Mouse (Mus musculus) forebrain, embryonic 16.5 days (tissue): ENCODE measurements around the gene Mob3b. TPM values are rescaled to one million over a fixed set of nuclear protein-coding genes. Genes with fewer than 3 reads are reported as not detected.

Experiments
- ATAC-seq: fragments of 200-750 bp; cut with Nextera tagmentation; 2 replicates; pipeline ENCODE4 v1.8.0; 2017; ENCODE audit warnings: mild to moderate bottlenecking, moderate library complexity
- H3K27ac ChIP-seq: fragments of 300-500 bp; sonication (generic); 2 replicates; pipeline ENCODE4 v1.5.1; 2014; ENCODE audit warnings: low read length, control low read depth
- H3K27me3 ChIP-seq: fragments of 300-500 bp; sonication (generic); replicated peaks from 2 replicates; pipeline ENCODE4 v1.6.1; 2014; ENCODE audit warnings: low read length; ENCODE audit not compliant: control insufficient read depth, insufficient read depth
- H3K36me3 ChIP-seq: fragments of 300-500 bp; sonication (generic); 2 replicates; pipeline ENCODE4 v1.6.1; 2014; ENCODE audit not compliant: control insufficient read depth, insufficient read depth
- H3K4me1 ChIP-seq: fragments of 300-500 bp; sonication (generic); replicated peaks from 2 replicates; pipeline ENCODE4 v1.6.1; 2014; ENCODE audit warnings: low read length; ENCODE audit not compliant: control insufficient read depth, insufficient read depth
- H3K4me2 ChIP-seq: fragments of 300-500 bp; sonication (generic); 2 replicates; pipeline ENCODE4 v1.6.1; 2014; ENCODE audit warnings: mild to moderate bottlenecking, low read length, control low read depth
- H3K4me3 ChIP-seq: fragments of 300-500 bp; sonication (generic); replicated peaks from 2 replicates; pipeline ENCODE4 v1.5.1; 2014; ENCODE audit warnings: mild to moderate bottlenecking, low read length, control low read depth
- H3K9ac ChIP-seq: fragments of 300-500 bp; sonication (generic); replicated peaks from 2 replicates; pipeline ENCODE4 v1.6.1; 2014; ENCODE audit warnings: low read depth, low read length, control low read depth
- H3K9me3 ChIP-seq: fragments of 300-500 bp; sonication (generic); 2 replicates; pipeline ENCODE4 v1.6.1; 2016; ENCODE audit warnings: low read length; ENCODE audit not compliant: control insufficient read depth
- WGBS: fragments of 180-500 bp; shearing (Covaris S2); extraction: QIAGEN DNeasy Blood & Tissue Kit; methylation state at CpG from one replicate; pipeline ENCODE4 v1.1.7; 2014; 5-methylcytosine and 5-hydroxymethylcytosine counted together
- polyA plus RNA-seq: library from polyadenylated mRNA; unstranded; fragments of >200 nt; fragmentation: Nextera tagmentation; extraction: Ambion mirVana; gene quantifications from 2 replicates; pipeline ENCODE4 v1.2.1, GENCODE M21; 2015

Gene Mob3b
- polyA plus RNA-seq, 1 experiment from 2014 or later = 4.3 TPM

DNA sequence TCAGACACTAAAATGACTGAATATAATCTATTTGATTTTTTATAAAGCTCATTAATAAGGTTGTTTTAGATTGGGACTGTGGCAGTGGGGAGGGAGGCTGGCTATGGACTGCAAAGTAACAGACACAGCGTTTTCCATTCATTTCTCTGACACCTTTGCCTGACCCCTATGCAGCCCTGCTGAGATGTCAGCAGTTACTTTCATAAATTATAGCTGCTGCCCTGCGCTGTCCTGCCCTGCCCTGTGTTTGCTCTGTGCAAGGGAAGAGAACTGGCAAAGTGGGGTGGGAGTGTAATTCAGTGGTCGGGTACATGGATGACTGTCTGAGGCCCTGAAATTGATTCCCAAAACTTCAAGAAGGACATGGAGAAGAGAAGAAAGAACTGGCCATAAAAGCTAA lies 3.2 kb downstream of the Mob3b start:
- no peak for ATAC-seq
- no peaks in the 10 kb centered on the region for H3K9me3 ChIP-seq
- no peak overlapping the region for H3K9ac ChIP-seq
- H3K4me3 ChIP-seq = no peak overlapping the region
- peaks cover 14% of the 10 kb centered on the region for H3K4me1 ChIP-seq
- H3K4me2 ChIP-seq = no peak overlapping the region
- H3K27me3 ChIP-seq = 0 out of 2 replicates have a peak, but pooled peaks cover 2% of the 10 kb centered on the region
- H3K27ac ChIP-seq = no peak overlapping the region
- 48% methylated on average over 3 of the region's 3 CpGs for WGBS
- no peaks in the 10 kb centered on the region for H3K36me3 ChIP-seq

DNA sequence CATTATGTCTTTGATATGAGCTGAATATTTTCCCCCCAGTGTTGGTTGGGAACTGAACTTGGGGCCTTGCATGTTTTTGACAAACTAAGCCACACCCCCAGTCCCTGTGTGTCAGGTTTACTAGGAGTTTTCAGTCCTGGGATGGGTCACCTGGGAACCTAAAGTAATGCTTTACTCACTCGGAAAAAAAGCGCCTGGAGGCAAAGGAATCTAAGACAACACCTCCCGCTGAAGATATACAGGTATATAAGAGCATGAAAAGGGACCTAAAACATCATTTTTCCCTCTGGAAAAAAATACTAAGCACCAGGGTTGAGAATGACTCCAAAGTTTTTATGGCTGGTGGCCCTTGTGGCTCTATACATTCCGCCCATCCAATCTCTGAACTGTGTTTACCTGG lies 5.5 kb downstream of the Mob3b start, which contains the start of gene Ifnk:
TSS of gene Ifnk (plus strand) at position 301 of the 400 bp plus-strand sequence.
- Histone ChIP-seq H3K4me3 (no peak within 1 kb of the TSS), H3K27ac (no peak within 1 kb of the TSS), H3K36me3 (no peaks in the 10 kb centered on the region), H3K9ac (no peak within 1 kb of the TSS), H3K4me1 (peaks cover 13% of the 10 kb centered on the region), H3K4me2 (no peak within 1 kb of the TSS), H3K27me3 (0 out of 2 replicates have a peak, but pooled peaks cover 2% of the 10 kb centered on the region), H3K9me3 (no peaks in the 10 kb centered on the region)
- WGBS = 86% methylated on average over 4 of the region's 4 CpGs
- no peak for ATAC-seq

DNA sequence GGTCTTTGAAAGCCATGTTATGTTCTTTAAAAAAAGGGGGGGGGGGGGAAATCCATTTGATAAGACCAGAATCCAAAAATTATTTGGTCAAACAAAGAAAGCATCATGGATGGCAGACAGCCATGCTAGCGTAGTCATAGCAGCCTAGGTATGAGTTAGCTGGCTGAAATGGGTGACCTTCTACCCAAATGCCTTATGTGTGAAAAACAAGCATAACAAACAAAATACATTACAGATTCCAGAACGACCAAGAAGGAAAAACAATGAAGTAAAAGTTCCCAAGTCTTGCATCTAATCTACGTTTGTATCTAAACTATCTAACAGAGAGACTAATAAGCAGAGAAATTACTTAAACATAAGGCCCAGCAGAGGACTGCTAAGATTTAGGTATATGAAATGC lies 6.6 kb downstream of the Mob3b start:
- H3K4me2 ChIP-seq = no peak overlapping the region
- peaks cover 3% of the 10 kb centered on the region; the same call in 1 of the 2 replicates for H3K4me1 ChIP-seq
- ATAC-seq = no peak
- no peak overlapping the region for H3K4me3 ChIP-seq
- H3K27me3 ChIP-seq = no peaks in the 10 kb centered on the region
- 84% methylated on average over 3 of the region's 3 CpGs for WGBS
- H3K9me3 ChIP-seq = no peaks in the 10 kb centered on the region
- no peak overlapping the region for H3K9ac ChIP-seq
- H3K27ac ChIP-seq = no peak overlapping the region
- no peaks in the 10 kb centered on the region for H3K36me3 ChIP-seq

DNA sequence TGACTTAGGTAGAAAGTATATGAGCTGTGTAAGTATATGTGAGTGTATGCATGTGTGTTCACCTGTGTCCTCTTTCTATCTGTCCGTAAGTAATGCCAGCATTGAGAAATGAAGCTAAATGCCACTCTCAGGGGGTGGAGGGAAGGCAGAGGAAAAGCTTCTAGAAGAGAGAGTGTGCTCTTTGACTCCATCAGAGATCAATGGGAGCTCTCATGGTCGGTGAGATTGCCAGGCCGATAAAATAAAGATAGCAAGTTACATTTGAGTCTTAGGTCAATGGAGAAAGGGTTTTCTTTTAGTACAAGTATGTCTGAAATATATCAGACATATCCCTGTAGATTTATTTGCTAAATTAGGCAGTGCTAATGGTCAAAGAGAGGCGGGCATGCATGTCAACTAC lies 9.0 kb downstream of the Mob3b start:
- Histone ChIP-seq H3K27ac (no peak overlapping the region), H3K9me3 (no peaks in the 10 kb centered on the region), H3K9ac (no peak overlapping the region), H3K4me1 (no peaks in the 10 kb centered on the region), H3K4me2 (no peak overlapping the region), H3K36me3 (no peaks in the 10 kb centered on the region), H3K4me3 (no peak overlapping the region), H3K27me3 (no peaks in the 10 kb centered on the region)
- no peak for ATAC-seq
- 90% methylated on average over 4 of the region's 4 CpGs for WGBS

DNA sequence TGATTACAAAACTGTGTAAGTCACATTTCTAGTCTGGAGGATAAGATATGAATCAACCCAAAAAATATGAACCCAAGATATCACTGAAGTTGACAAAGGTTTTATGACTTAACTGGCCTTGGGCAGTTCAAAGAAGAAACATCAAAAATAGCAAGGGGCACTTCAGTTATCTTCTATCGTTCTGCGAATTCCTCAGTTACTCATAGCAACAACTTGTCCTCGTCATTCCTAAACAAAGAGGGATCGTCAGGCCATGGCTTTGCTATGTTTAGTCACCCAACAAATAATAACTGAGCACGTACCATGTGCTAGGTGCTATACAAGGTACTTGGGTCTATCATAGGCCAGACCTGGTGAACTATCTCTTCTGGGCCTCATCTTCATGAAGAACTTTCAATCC lies 10.7 kb downstream of the Mob3b start:
- Histone ChIP-seq H3K4me3 (no peak overlapping the region), H3K9me3 (no peaks in the 10 kb centered on the region), H3K27ac (no peak overlapping the region), H3K27me3 (no peaks in the 10 kb centered on the region), H3K4me2 (no peak overlapping the region), H3K9ac (no peak overlapping the region), H3K4me1 (no peaks in the 10 kb centered on the region), H3K36me3 (no peaks in the 10 kb centered on the region)
- ATAC-seq = no peak
- 94% methylated on average over 5 of the region's 5 CpGs for WGBS

DNA sequence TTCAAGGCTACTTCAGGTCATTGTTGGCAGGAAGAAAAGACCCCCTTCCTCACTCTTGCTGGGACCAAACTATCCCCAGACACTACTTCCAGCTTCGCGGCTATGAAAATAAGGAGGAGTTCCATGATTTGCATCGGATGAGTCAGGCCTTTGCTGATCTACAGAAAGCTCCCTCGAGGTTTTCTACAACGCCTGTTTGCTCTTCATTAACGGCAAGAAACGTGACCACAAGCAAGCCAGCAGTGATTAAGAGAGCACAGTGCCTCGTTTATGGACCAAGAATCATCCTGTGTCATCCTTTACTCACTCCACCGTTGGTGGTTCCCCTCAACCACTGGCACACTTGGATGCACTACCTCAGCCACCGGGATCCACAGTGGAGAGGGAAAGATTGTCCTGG lies 11.6 kb downstream of the Mob3b start:
- no peaks in the 10 kb centered on the region for H3K27me3 ChIP-seq
- ATAC-seq = no peak
- no peaks in the 10 kb centered on the region for H3K36me3 ChIP-seq
- H3K27ac ChIP-seq = no peak overlapping the region
- H3K9me3 ChIP-seq = no peaks in the 10 kb centered on the region
- no peak overlapping the region for H3K4me2 ChIP-seq
- no peak overlapping the region for H3K4me3 ChIP-seq
- no peaks in the 10 kb centered on the region for H3K4me1 ChIP-seq
- H3K9ac ChIP-seq = no peak overlapping the region
- 89% methylated on average over 10 of the region's 10 CpGs for WGBS

DNA sequence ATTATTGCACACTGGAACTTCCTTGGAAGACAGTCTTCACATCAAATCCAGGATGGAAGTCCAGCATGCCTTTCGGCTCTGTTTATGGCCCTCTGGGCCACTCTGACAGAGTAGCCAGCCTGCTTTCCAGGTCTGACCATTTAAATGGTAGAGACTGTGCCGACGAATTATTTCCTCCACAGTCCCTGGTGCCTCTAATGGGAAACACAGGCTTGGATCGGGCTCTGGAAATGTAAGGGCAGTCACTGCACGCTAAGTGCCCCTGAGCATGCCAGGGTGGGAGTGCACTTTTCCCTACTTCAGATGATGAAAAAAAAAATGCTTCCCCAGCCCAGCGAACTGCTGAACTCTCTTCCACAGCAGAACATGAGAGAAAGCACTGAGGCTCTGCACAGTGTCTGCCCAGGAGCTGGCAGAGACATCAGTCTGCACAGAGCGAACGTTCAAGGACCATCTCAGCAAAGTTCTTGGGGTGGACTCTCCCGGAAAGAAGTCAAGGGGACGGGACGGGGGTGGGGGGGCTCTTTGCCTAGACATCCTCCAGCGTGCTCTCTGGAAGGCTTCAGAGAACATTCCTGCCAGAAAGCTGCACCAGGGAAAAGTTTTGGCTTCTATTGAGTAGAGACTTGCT lies 13.7 kb downstream of the Mob3b start:
- no peaks in the 10 kb centered on the region for H3K9me3 ChIP-seq
- no peak overlapping the region for H3K9ac ChIP-seq
- no peak overlapping the region for H3K4me2 ChIP-seq
- 85% methylated on average over 12 of the region's 12 CpGs for WGBS
- ATAC-seq = no peak
- H3K27ac ChIP-seq = no peak overlapping the region
- H3K4me1 ChIP-seq = no peaks in the 10 kb centered on the region
- no peaks in the 10 kb centered on the region for H3K27me3 ChIP-seq
- H3K4me3 ChIP-seq = no peak overlapping the region
- no peaks in the 10 kb centered on the region for H3K36me3 ChIP-seq

DNA sequence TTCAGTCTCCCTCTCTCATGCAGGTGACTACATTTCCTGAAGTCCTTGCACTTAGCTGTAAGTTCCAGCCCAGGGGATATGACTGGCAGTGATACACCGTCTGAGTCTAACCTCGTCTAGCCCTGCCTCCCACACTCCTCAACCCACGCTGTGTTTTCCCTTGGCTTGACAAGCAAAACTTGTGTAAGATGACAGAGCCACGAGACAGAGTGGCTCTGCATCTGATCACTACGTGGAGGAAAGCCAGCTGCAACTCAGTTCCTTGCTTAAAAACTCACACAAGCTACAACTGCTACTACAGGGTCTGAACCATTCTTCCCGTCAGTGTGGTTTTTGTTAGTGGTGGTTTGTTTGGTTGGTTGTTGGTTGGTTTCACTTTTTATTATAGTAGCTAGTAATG lies 17.0 kb downstream of the Mob3b start:
- H3K4me2 ChIP-seq = no peak overlapping the region
- H3K27ac ChIP-seq = no peak overlapping the region
- no peaks in the 10 kb centered on the region for H3K4me1 ChIP-seq
- no peaks in the 10 kb centered on the region for H3K27me3 ChIP-seq
- whole genome bisulfite sequencing = 82% methylated on average over 6 of the region's 6 CpGs
- H3K36me3 ChIP-seq = no peaks in the 10 kb centered on the region
- no peak for ATAC-seq
- no peak overlapping the region for H3K9ac ChIP-seq
- H3K9me3 ChIP-seq = no peaks in the 10 kb centered on the region
- H3K4me3 ChIP-seq = no peak overlapping the region

DNA sequence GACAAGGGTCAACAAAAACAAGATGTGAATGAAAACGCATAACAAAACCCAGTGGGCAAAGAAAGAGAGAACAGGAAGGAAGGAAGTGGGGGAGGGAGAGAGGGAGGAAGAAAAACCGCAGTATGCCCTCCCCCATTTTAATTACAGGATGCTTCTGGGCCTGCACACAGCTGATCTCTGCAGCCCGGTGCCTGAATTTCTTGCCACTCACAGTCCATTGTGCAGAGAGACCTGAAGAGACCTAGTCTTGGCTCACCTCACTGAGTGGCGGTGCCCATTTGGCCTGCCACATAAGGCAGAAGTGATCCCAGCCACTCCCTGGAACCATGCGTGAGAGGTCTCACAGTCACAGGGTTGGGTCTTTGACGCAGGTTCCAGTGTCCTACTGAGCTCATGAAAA lies 19.2 kb downstream of the Mob3b start:
- 50% methylated on average over 6 of the region's 6 CpGs for WGBS
- Histone ChIP-seq H3K9me3 (no peaks in the 10 kb centered on the region), H3K27me3 (no peaks in the 10 kb centered on the region), H3K27ac (no peak overlapping the region), H3K4me2 (no peak overlapping the region), H3K36me3 (no peaks in the 10 kb centered on the region), H3K9ac (no peak overlapping the region), H3K4me3 (no peak overlapping the region), H3K4me1 (no peaks in the 10 kb centered on the region)
- no peak for ATAC-seq

DNA sequence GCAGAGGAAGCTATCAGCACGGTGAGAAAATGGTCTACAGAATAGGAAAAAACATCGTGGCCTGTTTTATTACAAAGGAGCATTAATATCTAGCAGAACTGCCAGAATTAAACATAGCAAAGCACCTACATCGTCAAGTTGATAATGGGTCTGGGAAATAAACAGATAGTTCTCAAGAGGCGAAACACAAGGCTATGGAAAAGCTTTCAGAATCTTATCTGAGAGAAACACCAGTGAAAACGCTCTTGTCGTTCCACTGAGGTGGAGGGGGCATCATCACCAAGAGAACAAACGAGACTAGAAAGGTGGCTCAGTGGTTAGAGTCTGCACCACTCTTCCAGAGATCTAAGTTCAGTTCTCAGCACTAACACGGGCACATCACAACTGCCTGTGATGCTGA lies 20.3 kb downstream of the Mob3b start:
- no peaks in the 10 kb centered on the region for H3K4me1 ChIP-seq
- 89% methylated on average over 8 of the region's 8 CpGs for WGBS
- ATAC-seq = no peak
- H3K4me2 ChIP-seq = no peak overlapping the region
- H3K36me3 ChIP-seq = no peaks in the 10 kb centered on the region
- H3K27me3 ChIP-seq = no peaks in the 10 kb centered on the region
- H3K9ac ChIP-seq = no peak overlapping the region
- no peak overlapping the region for H3K4me3 ChIP-seq
- no peaks in the 10 kb centered on the region for H3K9me3 ChIP-seq
- no peak overlapping the region for H3K27ac ChIP-seq
